Mouse (Mus musculus) layer of hippocampus, adult 9-10 months (tissue): ENCODE measurements at regions not wholly inside any gene's neighbourhood (a gene's known extent, or its start where the extent isn't known, plus 50 kb on each side); places are given as distances from the start of the nearest gene placed in this dataset.
"Not testable (repeated sequence)": the region's sequence is repeated elsewhere in the genome, so short reads cannot be mapped to it uniquely, and the experiment has no call there.

ENCODE experiments used
- DNase-seq: peaks from one replicate; pipeline ENCODE4 v3.0.0; 2022; ENCODE audit warnings: low spot score

- DNase-seq, result no peak
Measured at GRCm38 (mm10) chr1:78588036-78588435, 69.6 kb upstream of the Acsl3 start.

GRCm38 (mm10) chr1:78588660-78589059 is 69.0 kb upstream of the Acsl3 start:
- DNase-seq, result not testable (repeated sequence)

DNA sequence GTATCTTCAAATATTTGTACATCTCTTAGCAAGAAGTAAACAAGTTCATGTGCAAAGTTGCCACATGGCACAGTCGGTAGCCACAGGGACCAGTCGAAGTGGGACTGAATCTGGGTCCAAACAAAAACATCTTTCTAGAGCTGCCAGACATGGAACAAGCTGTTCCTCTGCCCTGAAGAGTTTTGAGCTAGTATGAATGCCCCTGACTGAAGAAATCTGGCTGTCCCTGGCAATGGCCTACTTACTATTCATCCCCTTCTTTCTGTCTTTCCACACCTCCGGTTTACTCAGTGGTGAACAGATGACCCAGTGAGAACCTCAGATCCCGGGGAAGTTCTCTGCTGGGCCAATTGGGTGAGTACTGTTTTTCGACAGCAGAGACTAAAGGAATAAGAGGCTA is 67.1 kb upstream of the Acsl3 start:
- no peak for DNase-seq

- DNase-seq, result no peak
Measured at GRCm38 (mm10) chr1:78593927-78594641, 63.5 kb upstream of the Acsl3 start.

DNA sequence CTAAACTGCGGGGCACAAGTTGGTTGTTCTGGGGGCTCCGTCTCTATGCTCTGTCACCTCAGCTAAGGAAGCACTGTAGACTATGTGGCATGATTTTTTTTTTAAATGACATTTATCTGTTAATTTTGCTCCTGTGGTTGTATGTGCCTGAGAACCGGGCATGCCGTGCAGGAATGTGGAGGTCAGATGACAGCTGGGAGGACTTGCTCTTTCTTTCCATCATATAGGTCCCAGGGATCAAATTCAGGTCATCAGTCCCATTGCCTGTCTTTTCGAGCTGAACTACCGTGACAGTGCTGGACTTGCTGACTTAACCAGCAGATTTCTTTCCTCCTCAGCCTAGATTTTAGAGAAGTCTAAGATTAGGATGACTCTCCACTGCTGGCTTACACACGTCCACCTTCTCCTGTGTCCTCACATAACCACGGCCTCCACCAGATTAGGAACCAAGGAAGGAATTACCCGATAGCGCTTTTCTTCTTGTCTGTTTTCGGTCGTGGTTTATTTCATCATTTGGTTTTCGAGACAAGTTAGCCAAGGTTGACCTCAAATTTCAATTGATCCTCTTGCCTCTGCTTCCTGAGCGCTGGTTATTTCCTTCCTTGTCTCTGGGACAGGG is 62.0 kb upstream of the Acsl3 start:
- DNase-seq, result no peak

GRCm38 (mm10) chr1:78598561-78598960 is 59.1 kb upstream of the Acsl3 start:
- DNase-seq, result no peak

GRCm38 (mm10) chr1:78600666-78601065 is 57.0 kb upstream of the Acsl3 start:
- no peak for DNase-seq

DNA sequence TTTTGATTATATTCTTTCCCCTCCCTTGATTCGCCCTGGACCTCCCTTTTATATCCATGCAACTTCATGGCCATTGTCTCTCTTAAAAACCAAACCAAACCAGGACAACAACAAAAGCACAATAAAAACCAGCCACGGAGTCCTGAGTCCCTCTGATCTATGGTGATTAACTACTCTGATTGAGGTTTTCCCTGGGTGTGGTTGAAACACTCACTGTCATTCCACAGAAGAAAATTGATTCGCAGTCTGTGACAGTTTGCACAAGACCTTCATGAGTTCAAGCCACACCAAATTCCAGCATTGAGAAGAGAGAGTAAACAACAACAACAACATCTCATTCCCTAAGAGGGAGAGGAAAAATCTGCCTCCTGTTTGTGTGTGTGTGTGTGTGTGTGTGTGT is 56.1 kb upstream of the Acsl3 start:
- no peak for DNase-seq

DNA sequence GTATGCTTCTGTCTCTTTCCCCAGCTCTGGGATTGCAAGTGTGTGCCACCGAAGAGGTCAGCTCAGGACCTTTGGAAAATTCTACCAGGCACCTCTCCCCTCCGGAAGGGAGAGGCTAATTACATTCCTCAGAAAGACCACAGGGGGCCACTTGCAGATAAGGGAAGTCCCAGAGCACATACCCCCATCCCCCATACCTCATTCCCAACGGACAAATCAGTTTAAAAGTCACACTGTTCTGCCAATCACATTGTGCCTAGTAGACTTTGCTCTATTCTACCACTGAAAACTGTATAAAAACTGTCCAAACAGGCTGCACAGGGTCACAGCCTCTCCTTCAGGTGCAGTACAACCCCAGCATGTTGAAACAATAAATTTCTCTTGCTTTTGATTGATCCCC is 55.6 kb upstream of the Acsl3 start:
- no peak for DNase-seq

DNA sequence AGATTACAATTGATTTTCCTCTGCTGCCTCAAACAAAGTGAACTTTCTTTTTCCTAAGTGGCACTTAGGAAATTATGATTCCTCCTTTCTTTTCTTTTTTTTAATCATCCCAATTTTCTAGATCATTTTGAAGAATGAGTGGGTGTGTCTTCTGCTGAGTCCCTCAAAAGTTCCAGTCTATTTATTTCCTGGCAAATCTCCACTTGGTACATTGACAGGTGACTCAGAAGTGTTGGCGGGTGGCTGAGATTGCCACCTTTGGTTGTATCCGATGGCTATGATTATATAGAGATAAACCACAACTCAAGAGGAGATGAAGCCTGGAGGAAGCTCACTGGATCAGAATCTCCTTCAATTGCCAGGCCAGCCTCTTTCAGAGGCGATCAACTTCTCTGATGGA is 54.7 kb upstream of the Acsl3 start:
- DNase-seq, result no peak

- DNase-seq, result peak; percentile 11
Measured at GRCm38 (mm10) chr1:78604820-78605550, 52.6 kb upstream of the Acsl3 start.
